Comparison of ENCODE assay signal across 10 mouse cellular contexts in genomic region chr1:156990567-156991494, GRCm38 (mm10). TPM values are rescaled to one million over a fixed set of nuclear protein-coding genes. Genes with fewer than 3 reads are reported as not detected.
A peak's percentile ranks its signal among the peaks of the same experiment; 100 is the strongest.
DNase-seq lines count a peak whose midpoint lies in the region; ATAC-seq and TF ChIP-seq lines count a peak whose summit lies in the region.
"Had no signal": no experiment of that assay in that cellular context is flagged by ENCODE, and none has a peak within 500 bp of the region (broad histone marks: within the 10 kb centered on the region; RNA-seq: fewer than 3 reads in every experiment).

No protein-coding gene starts in this region.

- no peak overlapping the region for H3K4me2 ChIP-seq in lung, postnatal 0 days (replicated peaks; ENCODE audit: low read depth, low read length)
- no peak overlapping the region for H3K4me2 ChIP-seq in hindbrain, embryonic 12.5 days (replicated peaks)

- no peaks in the 10 kb centered on the region for H3K27me3 ChIP-seq in lung, postnatal 0 days (replicated peaks; ENCODE audit: insufficient read depth, low read length)
- no peaks in the 10 kb centered on the region for H3K27me3 ChIP-seq in MEL (ENCODE audit: control insufficient read depth in 1 of 2, insufficient read depth in 2 of 2, low read length in 2 of 2)
- H3K27me3 ChIP-seq in hindbrain, embryonic 12.5 days = no peaks in the 10 kb centered on the region
- H3K27me3 ChIP-seq: Patski had no signal

- peak; percentile 44; the same call in 1 of the 2 replicates for ATAC-seq in lung, postnatal 0 days
- ATAC-seq in hindbrain, embryonic 12.5 days (ENCODE audit: low FRiP score) = peak; percentile 30; the same call in 1 of the 2 replicates
- ATAC-seq in megakaryocyte-erythroid progenitor cell, adult 5-6 weeks (replicated peaks; ENCODE audit: low FRiP score, low TSS enrichment, poor library complexity, severe bottlenecking) = 0 out of 2 replicates have a peak, but pooled peaks have one; percentile 8
- ATAC-seq: Patski had no signal

- peak; percentile 53 for DNase-seq in lung, postnatal 0 days (ENCODE audit: low spot score)
- no peak for DNase-seq in lung, adult 2 months
- DNase-seq in MEL (ENCODE audit: low read depth, low spot score) = peak; percentile 42
- DNase-seq in cerebellum, adult 18-20 months = no peak
- no peak for DNase-seq in cerebellum, postnatal 10 days
- no peak for DNase-seq in kidney, adult 11 months
- DNase-seq: cerebellum, adult 11 months had no signal

- H3K27ac ChIP-seq in lung, postnatal 0 days (ENCODE audit: low read length) = no peak overlapping the region
- no peak overlapping the region for H3K27ac ChIP-seq in MEL (ENCODE audit: control insufficient read depth, low read depth, low read length)
- peak overlapping the region; percentile 57; the same call in 1 of the 2 replicates for H3K27ac ChIP-seq in hindbrain, embryonic 12.5 days

- WGBS in lung, postnatal 0 days = 35% methylated on average over 14 of the region's 14 CpGs
- WGBS in lung, adult 2 months = 44% methylated on average over 14 of the region's 14 CpGs
- WGBS in hindbrain, embryonic 12.5 days = 68% methylated on average over 14 of the region's 14 CpGs

- peaks cover 13% of the 10 kb centered on the region for H3K4me1 ChIP-seq in lung, postnatal 0 days (ENCODE audit: insufficient read depth, low read depth, low read length)
- H3K4me1 ChIP-seq in lung, adult 2 months (ENCODE audit: control insufficient read depth, insufficient read depth, low read length) = peaks cover 4% of the 10 kb centered on the region; the same call in 1 of the 2 replicates
- peaks cover 20 to 30% of the 10 kb centered on the region in 2 experiments for H3K4me1 ChIP-seq in MEL (ENCODE audit: control insufficient read depth in 1 of 2, insufficient read depth in 2 of 2, low read length in 2 of 2)
- H3K4me1 ChIP-seq in hindbrain, embryonic 12.5 days = peaks cover 24% of the 10 kb centered on the region

- no peak for TF ChIP-seq EP300 in lung, postnatal 0 days (IDR thresholded peaks at IDR 0.05)
- peak; percentile 55 to 80; a peak in 3 of 4 replicates for TF ChIP-seq EP300 in MEL (IDR thresholded peaks at IDR 0.05; ENCODE audit: low read depth in 1 of 2, low read length in 2 of 2)

- no peaks in the 10 kb centered on the region for H3K36me3 ChIP-seq in lung, postnatal 0 days (ENCODE audit: insufficient read depth, low read length)
- peaks cover 0 to 25% of the 10 kb centered on the region in 2 experiments; a peak in 2 of 4 replicates for H3K36me3 ChIP-seq in MEL (ENCODE audit: control insufficient read depth in 1 of 2, insufficient read depth in 2 of 2, low read length in 2 of 2)
- H3K36me3 ChIP-seq in hindbrain, embryonic 12.5 days = no peaks in the 10 kb centered on the region

- TF ChIP-seq CTCF in lung, postnatal 0 days (IDR thresholded peaks at IDR 0.05) = no peak
- TF ChIP-seq CTCF in lung, adult 2 months (IDR thresholded peaks at IDR 0.05; ENCODE audit: insufficient read depth, low read length) = no peak
- no peak for TF ChIP-seq CTCF in MEL (IDR thresholded peaks at IDR 0.05 in 2 of 3, conservative IDR thresholded peaks at IDR 0.05 in 1 of 3; ENCODE audit: control insufficient read depth in 1 of 3, insufficient read depth in 1 of 3, low read depth in 2 of 3, low read length in 3 of 3, poor library complexity in 1 of 3, severe bottlenecking in 1 of 3)

- no peaks in the 10 kb centered on the region for H3K9me3 ChIP-seq in lung, postnatal 0 days (ENCODE audit: low read length)
- no peaks in the 10 kb centered on the region for H3K9me3 ChIP-seq in MEL (replicated peaks; ENCODE audit: insufficient read depth, low read length)
- no peaks in the 10 kb centered on the region for H3K9me3 ChIP-seq in hindbrain, embryonic 12.5 days (replicated peaks)

- no peak for TF ChIP-seq POLR2A in lung, adult 2 months (IDR thresholded peaks at IDR 0.05; ENCODE audit: borderline replicate concordance, extremely low read depth, low read depth, low read length)
- TF ChIP-seq POLR2A in MEL (IDR thresholded peaks at IDR 0.05; ENCODE audit: control insufficient read depth in 1 of 2, insufficient read depth in 1 of 2, low read depth in 1 of 2, low read length in 2 of 2, poor library complexity in 1 of 2) = no peak

- no peak overlapping the region for H3K4me3 ChIP-seq in lung, postnatal 0 days (ENCODE audit: low read depth, low read length)
- no peak overlapping the region for H3K4me3 ChIP-seq in lung, adult 2 months (replicated peaks; ENCODE audit: extremely low read depth, low read depth, low read length)
- H3K4me3 ChIP-seq in MEL (ENCODE audit: control insufficient read depth in 1 of 2, insufficient read depth in 1 of 2, low read depth in 2 of 2, low read length in 2 of 2) = no peak overlapping the region
- no peak overlapping the region for H3K4me3 ChIP-seq in hindbrain, embryonic 12.5 days

- H3K9ac ChIP-seq in lung, postnatal 0 days (replicated peaks; ENCODE audit: low read depth) = no peak overlapping the region
- H3K9ac ChIP-seq in MEL (ENCODE audit: control insufficient read depth, low read depth, low read length, poor library complexity, severe bottlenecking) = no peak overlapping the region
- H3K9ac ChIP-seq in hindbrain, embryonic 12.5 days = no peak overlapping the region

- no peaks in the 10 kb centered on the region for H3K79me2 ChIP-seq in MEL (ENCODE audit: control insufficient read depth, insufficient read depth, low read length, poor library complexity)

- no peak for TF ChIP-seq RAD21 in MEL (IDR thresholded peaks at IDR 0.05; ENCODE audit: low read depth, low read length)

TF ChIP-seq in MEL, 35 proteins besides CTCF, POLR2A, EP300 and RAD21:
- TF ChIP-seq NELFE (IDR thresholded peaks at IDR 0.05; ENCODE audit: low read depth, low read length) (no peak), MAZ (IDR thresholded peaks at IDR 0.05; ENCODE audit: low read depth, low read length) (no peak), ELF1 (IDR thresholded peaks at IDR 0.05; ENCODE audit: low read depth, low read length) (no peak), TAL1 (IDR thresholded peaks at IDR 0.05; ENCODE audit: low read length) (peak; percentile 53), MAX (IDR thresholded peaks at IDR 0.05; ENCODE audit: low read length) (no peak), UBTF (IDR thresholded peaks at IDR 0.05; ENCODE audit: borderline replicate concordance, insufficient read depth, low read depth, low read length) (no peak), MXI1 (IDR thresholded peaks at IDR 0.05; ENCODE audit: low read depth, low read length) (no peak), BHLHE40 (IDR thresholded peaks at IDR 0.05; ENCODE audit: borderline replicate concordance, low read depth, low read length) (peak; percentile 65; the same call in 1 of the 2 replicates), TCF12 (IDR thresholded peaks at IDR 0.05; ENCODE audit: low read depth, low read length) (peak; percentile 89), RCOR1 (IDR thresholded peaks at IDR 0.05; ENCODE audit: low read depth, low read length) (peak; percentile 51; the same call in 1 of the 2 replicates), POLR2AphosphoS2 (IDR thresholded peaks at IDR 0.05; ENCODE audit: low read length) (no peak), JUND (IDR thresholded peaks at IDR 0.05; ENCODE audit: low read depth, low read length) (no peak), CHD2 (IDR thresholded peaks at IDR 0.05; ENCODE audit: low read length) (no peak), ETS1 (IDR thresholded peaks at IDR 0.05; ENCODE audit: low read depth, low read length) (peak; percentile 92), GATA1 (IDR thresholded peaks at IDR 0.05; ENCODE audit: low read depth, low read length) (peak; percentile 62; the same call in 1 of the 2 replicates)

RNA-seq across cellular contexts. Expression of gene Ralgps2, which starts 51.4 kb away (rescaled TPM):
- polyA plus RNA-seq in lung, postnatal 0 days (2015; fragmentation: Nextera tagmentation; extraction: Ambion mirVana) = 38.3 and 42.5 TPM in 2 replicates
- 6.3 and 7.0 TPM in 2 replicates for polyA plus RNA-seq in lung, adult 2 months (2012; rRNA removed)
- 7.8 and 12.7 TPM in 2 replicates for total RNA-seq in MEL (2012; rRNA removed)
- polyA plus RNA-seq in MEL (2012; ENCODE audit: insufficient read depth in 1 of 2, insufficient read length in 2 of 2, low read depth in 1 of 2, low replicate concordance in 2 of 2, missing spikeins in 1 of 2) = 10 to 100 TPM in 1 of 2 experiments, not detected in 1; 16.4 TPM
- polyA plus RNA-seq in hindbrain, embryonic 12.5 days (2016; fragmentation: Nextera tagmentation; extraction: Ambion mirVana) = 123 and 132 TPM in 2 replicates
- 11.3 and 22.4 TPM in 2 replicates for total RNA-seq in megakaryocyte-erythroid progenitor cell, adult 5-6 weeks (2014; fragmentation: Nextera tagmentation)
- total RNA-seq in megakaryocyte-erythroid progenitor cell, adult 5-6 weeks (2017) = 12.7 and 28.2 TPM in 2 replicates

Comparison
In these comparisons a context has a peak if more than half of its experiments do, and no peak if none do; other contexts are left out.
1. DNase-seq: peak in lung, postnatal 0 days (single experiment) and MEL (single experiment); none in lung, adult 2 months (single experiment), cerebellum, adult 18-20 months (0 of 2), cerebellum, postnatal 10 days (0 of 2) and kidney, adult 11 months (single experiment).
2. Peak in every context shown above with its lines, with median percentiles within 50 percentile points of each other: ATAC-seq.